Mouse (Mus musculus) hindbrain, embryonic 11.5 days (tissue): ENCODE data around the gene 4921536K21Rik. TPM values are rescaled to one million over a fixed set of nuclear protein-coding genes. Genes with fewer than 3 reads are reported as not detected.

Experiments
- ATAC-seq: fragments of 200-750 bp; cut with Nextera tagmentation; 2 replicates; pipeline ENCODE4 v1.8.0; 2017; ENCODE audit warnings: mild to moderate bottlenecking, moderate TSS enrichment, moderate library complexity; ENCODE audit not compliant: low FRiP score
- DNase-seq: peaks from one replicate; pipeline ENCODE4 v3.0.0-alpha.2; 2015; ENCODE audit warnings: low spot score
- H3K27ac ChIP-seq: fragments of 300-500 bp; sonication (generic); 2 replicates; pipeline ENCODE4 v1.5.1; 2014; ENCODE audit warnings: mild to moderate bottlenecking, low read depth, low read length
- H3K27me3 ChIP-seq: fragments of 300-500 bp; sonication (generic); 2 replicates; pipeline ENCODE4 v1.6.1; 2014; ENCODE audit warnings: mild to moderate bottlenecking, low read length, moderate library complexity, mixed read lengths; ENCODE audit not compliant: control insufficient read depth, insufficient read depth
- H3K36me3 ChIP-seq: fragments of 300-500 bp; sonication (generic); 2 replicates; pipeline ENCODE4 v1.6.1; 2014; ENCODE audit warnings: mild to moderate bottlenecking, low read length, moderate library complexity, mixed read lengths; ENCODE audit not compliant: control insufficient read depth, insufficient read depth
- H3K4me1 ChIP-seq: fragments of 300-500 bp; sonication (generic); replicated peaks from 2 replicates; pipeline ENCODE4 v1.6.1; 2014; ENCODE audit warnings: low read length, mixed read lengths; ENCODE audit not compliant: control insufficient read depth, insufficient read depth
- H3K4me2 ChIP-seq: fragments of 300-500 bp; sonication (generic); replicated peaks from 2 replicates; pipeline ENCODE4 v1.6.1; 2014; ENCODE audit warnings: mild to moderate bottlenecking, low read depth, low read length
- H3K4me3 ChIP-seq: fragments of 300-500 bp; sonication (generic); 2 replicates; pipeline ENCODE4 v1.5.1; 2014; ENCODE audit warnings: low read depth, low read length
- H3K9ac ChIP-seq: fragments of 300-500 bp; sonication (generic); 2 replicates; pipeline ENCODE4 v1.6.1; 2014; ENCODE audit warnings: low read depth, low read length
- H3K9me3 ChIP-seq: fragments of 300-500 bp; sonication (generic); 2 replicates; pipeline ENCODE4 v1.6.1; 2016; ENCODE audit warnings: low read length; ENCODE audit not compliant: control insufficient read depth
- WGBS: fragments of 180-500 bp; shearing (Covaris S2); extraction: QIAGEN DNeasy Blood & Tissue Kit; methylation state at CpG from one replicate; pipeline ENCODE4 v1.1.7; 2014; 5-methylcytosine and 5-hydroxymethylcytosine counted together
- polyA plus RNA-seq: library from polyadenylated mRNA; unstranded; fragments of >200 nt; fragmentation: Nextera tagmentation; extraction: Ambion mirVana; gene quantifications from 2 replicates; pipeline ENCODE4 v1.2.1, GENCODE M21; 2014

The 4921536K21Rik gene
- polyA plus RNA-seq, 1 experiment from 2014 or later, result 1.2 TPM

GRCm38 (mm10) chr11:3930019-3930418 lies 35.1 kb upstream of the 4921536K21Rik start:
- H3K4me3 ChIP-seq, result no peak overlapping the region
- peaks cover 2% of the 10 kb centered on the region; the same call in 1 of the 2 replicates for H3K4me1 ChIP-seq
- no peaks in the 10 kb centered on the region for H3K36me3 ChIP-seq
- no peak overlapping the region for H3K27ac ChIP-seq
- H3K9ac ChIP-seq, result no peak overlapping the region
- DNase-seq, result no peak
- no peak for ATAC-seq
- H3K9me3 ChIP-seq, result no peaks in the 10 kb centered on the region
- WGBS, result 87% methylated on average over 4 of the region's 4 CpGs
- H3K27me3 ChIP-seq, result no peaks in the 10 kb centered on the region
- no peak overlapping the region for H3K4me2 ChIP-seq

GRCm38 (mm10) chr11:3925916-3926315 lies 31.0 kb upstream of the 4921536K21Rik start:
- no peaks in the 10 kb centered on the region for H3K27me3 ChIP-seq
- no peak for DNase-seq
- no peak overlapping the region for H3K4me2 ChIP-seq
- no peaks in the 10 kb centered on the region; the same call in 1 of the 2 replicates for H3K4me1 ChIP-seq
- no peak overlapping the region for H3K4me3 ChIP-seq
- ATAC-seq, result no peak
- no peaks in the 10 kb centered on the region for H3K9me3 ChIP-seq
- H3K9ac ChIP-seq, result no peak overlapping the region
- WGBS, result 95% methylated on average over 10 of the region's 10 CpGs
- H3K27ac ChIP-seq, result no peak overlapping the region
- no peaks in the 10 kb centered on the region for H3K36me3 ChIP-seq

GRCm38 (mm10) chr11:3922731-3923130 lies 27.8 kb upstream of the 4921536K21Rik start:
- no peaks in the 10 kb centered on the region for H3K36me3 ChIP-seq
- no peaks in the 10 kb centered on the region for H3K4me1 ChIP-seq
- ATAC-seq (no peak), DNase-seq (no peak)
- WGBS, result 95% methylated on average over 6 of the region's 6 CpGs
- no peak overlapping the region for H3K4me3 ChIP-seq
- no peaks in the 10 kb centered on the region for H3K27me3 ChIP-seq
- H3K27ac ChIP-seq, result no peak overlapping the region
- no peak overlapping the region for H3K4me2 ChIP-seq
- H3K9me3 ChIP-seq, result no peaks in the 10 kb centered on the region
- H3K9ac ChIP-seq, result no peak overlapping the region

GRCm38 (mm10) chr11:3922115-3922514 lies 27.2 kb upstream of the 4921536K21Rik start:
- ATAC-seq (no peak), DNase-seq (no peak)
- no peaks in the 10 kb centered on the region for H3K4me1 ChIP-seq
- H3K9me3 ChIP-seq, result no peaks in the 10 kb centered on the region
- H3K36me3 ChIP-seq, result no peaks in the 10 kb centered on the region
- 95% methylated on average over 9 of the region's 9 CpGs for WGBS
- H3K4me3 ChIP-seq, result no peak overlapping the region
- H3K4me2 ChIP-seq, result no peak overlapping the region
- no peak overlapping the region for H3K27ac ChIP-seq
- no peaks in the 10 kb centered on the region for H3K27me3 ChIP-seq
- no peak overlapping the region for H3K9ac ChIP-seq

GRCm38 (mm10) chr11:3921281-3921850 lies 26.5 kb upstream of the 4921536K21Rik start:
- H3K4me3 ChIP-seq, result no peak overlapping the region
- WGBS, result 41% methylated on average over 8 of the region's 8 CpGs
- DNase-seq (peak; percentile 75), ATAC-seq (no peak)
- no peak overlapping the region for H3K27ac ChIP-seq
- no peak overlapping the region for H3K9ac ChIP-seq
- no peak overlapping the region for H3K4me2 ChIP-seq
- H3K27me3 ChIP-seq, result no peaks in the 10 kb centered on the region
- no peaks in the 10 kb centered on the region for H3K36me3 ChIP-seq
- H3K4me1 ChIP-seq, result no peaks in the 10 kb centered on the region
- no peaks in the 10 kb centered on the region for H3K9me3 ChIP-seq

- Histone ChIP-seq H3K27ac (no peak overlapping the region), H3K9me3 (no peaks in the 10 kb centered on the region), H3K4me1 (no peaks in the 10 kb centered on the region), H3K27me3 (no peaks in the 10 kb centered on the region), H3K4me3 (no peak overlapping the region), H3K4me2 (no peak overlapping the region), H3K9ac (no peak overlapping the region), H3K36me3 (no peaks in the 10 kb centered on the region)
- DNase-seq (no peak), ATAC-seq (no peak)
- WGBS, result 91% methylated on average over 7 of the region's 7 CpGs
Measured at GRCm38 (mm10) chr11:3920476-3920875, 25.6 kb upstream of the 4921536K21Rik start.

- no peaks in the 10 kb centered on the region for H3K36me3 ChIP-seq
- no peak overlapping the region for H3K4me2 ChIP-seq
- H3K9me3 ChIP-seq, result no peaks in the 10 kb centered on the region
- H3K9ac ChIP-seq, result no peak overlapping the region
- ATAC-seq (no peak), DNase-seq (peak; percentile 28)
- H3K4me1 ChIP-seq, result no peaks in the 10 kb centered on the region; the same call in 1 of the 2 replicates
- no peak overlapping the region for H3K27ac ChIP-seq
- 70% methylated on average over 1 of the region's 1 CpGs for WGBS
- no peaks in the 10 kb centered on the region for H3K27me3 ChIP-seq
- H3K4me3 ChIP-seq, result no peak overlapping the region
Measured at GRCm38 (mm10) chr11:3918738-3919137, 23.8 kb upstream of the 4921536K21Rik start.

- peak within 1 kb of the TSS; percentile 64 for H3K9ac ChIP-seq
- peak within 1 kb of the TSS; percentile 58 for H3K27ac ChIP-seq
- no peaks in the 10 kb centered on the region for H3K36me3 ChIP-seq
- under 1% methylated on average over 28 of the region's 28 CpGs for WGBS
- peak within 1 kb of the TSS; percentile 91 for H3K4me2 ChIP-seq
- H3K27me3 ChIP-seq, result no peaks in the 10 kb centered on the region; the same call in 1 of the 2 replicates
- H3K9me3 ChIP-seq, result no peaks in the 10 kb centered on the region
- DNase-seq (peak; percentile 92), ATAC-seq (peak; percentile 75)
- H3K4me3 ChIP-seq, result peak within 1 kb of the TSS; percentile 53
- peaks cover 12% of the 10 kb centered on the region for H3K4me1 ChIP-seq
Measured at GRCm38 (mm10) chr11:3914109-3914840, 19.4 kb upstream of the 4921536K21Rik start, which contains the start of gene Slc35e4. Slc35e4 (minus strand) TSS chr11:3914664.
